Mouse (Mus musculus): ENCODE measurements around the gene Crybg1.

DNA sequence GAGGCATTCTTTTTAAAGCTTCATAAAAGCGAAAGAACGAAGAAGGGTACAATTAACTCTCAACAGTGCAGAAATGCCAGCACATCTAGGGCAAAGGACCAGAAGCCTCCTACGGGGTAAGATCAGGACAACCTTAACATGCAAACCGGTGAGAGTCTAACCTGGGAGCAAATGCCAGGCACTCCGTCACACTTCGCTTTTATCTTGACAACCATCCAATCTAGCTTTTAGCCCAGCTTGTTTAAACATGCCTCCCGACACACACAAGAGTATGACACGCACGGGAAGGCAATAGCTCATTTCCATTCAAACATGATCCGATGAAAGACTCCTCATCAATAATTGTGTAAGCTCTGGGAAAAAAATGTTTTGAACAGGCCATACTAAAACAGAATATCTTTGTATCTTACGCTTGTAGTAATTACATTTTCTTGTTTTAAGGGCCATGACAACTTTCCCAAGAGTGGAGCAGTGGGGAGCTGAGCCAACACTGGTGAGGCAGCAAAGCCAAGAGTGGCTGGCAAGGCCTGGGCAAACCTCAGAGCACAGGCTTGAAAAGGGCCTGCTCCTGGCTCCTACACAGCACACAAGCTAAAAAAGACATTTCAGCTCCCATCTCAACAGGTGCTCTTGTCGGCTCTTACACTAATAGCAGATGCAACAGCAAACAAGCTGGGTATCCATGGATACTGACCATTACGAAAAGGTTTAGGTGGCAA, 10.4 kb downstream of the Crybg1 start:
- TF ChIP-seq CTCF (IDR thresholded peaks at IDR 0.05; ENCODE audit: control insufficient read depth, insufficient read depth, insufficient replicate concordance, low read depth, low read length) (no peak), POLR2A (IDR thresholded peaks at IDR 0.05; ENCODE audit: control insufficient read depth, low read depth, low read length) (no peak)
